Comparison of ENCODE assay signal across 10 mouse cellular contexts in the genomic region with DNA sequence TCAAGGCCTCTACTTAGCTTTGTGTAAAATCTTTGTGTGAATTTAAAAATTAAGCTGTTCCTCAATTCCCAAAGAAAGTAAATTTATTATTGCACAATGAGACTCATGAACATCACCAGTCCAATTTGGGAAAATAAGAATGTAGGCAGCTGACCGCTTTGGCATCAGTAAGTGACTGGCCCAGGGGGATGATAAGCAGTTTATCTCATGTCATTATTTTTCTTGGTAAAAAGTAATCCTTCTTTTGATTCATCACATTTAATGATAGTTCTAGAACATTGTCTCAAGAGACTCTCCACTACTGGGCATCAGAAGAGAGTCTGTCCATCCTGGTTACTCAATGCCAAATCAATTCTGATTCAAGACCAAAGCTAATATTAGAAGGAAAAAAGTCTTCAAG.
"Had no signal": no experiment of that assay in that cellular context is flagged by ENCODE, and none has a peak within 500 bp of the region (broad histone marks: within the 10 kb centered on the region; RNA-seq: fewer than 3 reads in every experiment).

No protein-coding gene starts in this region.

- DNase-seq: kidney, postnatal 14 days; kidney, postnatal 4 days; left cerebral cortex, postnatal 4 days; liver, postnatal 0 days; lung, embryonic 14.5 days; right cerebral cortex, adult 18-20 months; right cerebral cortex, postnatal 14 days; right cerebral cortex, postnatal 4 days; spleen, adult 18-20 months; thymus, postnatal 25 days had no signal
